Mouse (Mus musculus) kidney, adult 2 months (tissue): ENCODE data around the gene 1700016C15Rik. TPM values are rescaled to one million over a fixed set of nuclear protein-coding genes. Genes with fewer than 3 reads are reported as not detected.

ENCODE experiments used
- DNase-seq: peaks from one replicate; pipeline ENCODE4 v3.0.0; 2021
- H3K27ac ChIP-seq: fragments of 200-500 bp; 2 replicates; pipeline ENCODE4 v1.5.1; 2012; ENCODE audit warnings: low read depth, low read length, control low read depth, inconsistent platforms; ENCODE audit not compliant: insufficient read depth
- H3K27me3 ChIP-seq: fragments of 200-500 bp; replicated peaks from 2 replicates; pipeline ENCODE4 v1.6.1; 2012; ENCODE audit warnings: mild to moderate bottlenecking, moderate library complexity, low read length, inconsistent platforms; ENCODE audit not compliant: control insufficient read depth, insufficient read depth
- H3K36me3 ChIP-seq: fragments of 200-500 bp; 2 replicates; pipeline ENCODE4 v1.6.1; 2012; ENCODE audit warnings: mild to moderate bottlenecking, moderate library complexity, low read length, inconsistent platforms; ENCODE audit not compliant: control insufficient read depth, insufficient read depth
- H3K4me1 ChIP-seq: fragments of 200-500 bp; 2 replicates; pipeline ENCODE4 v1.6.1; 2011; ENCODE audit warnings: low read length; ENCODE audit not compliant: control insufficient read depth, insufficient read depth
- H3K4me3 ChIP-seq: fragments of 200-500 bp; 2 replicates; pipeline ENCODE4 v1.5.1; 2011; ENCODE audit warnings: mild to moderate bottlenecking, low read depth, low read length, control low read depth; ENCODE audit not compliant: insufficient read depth
- CTCF ChIP-seq: fragments of 200-500 bp; conservative IDR thresholded peaks from 2 replicates; pipeline ENCODE4 v1.5.1; 2011; ENCODE audit warnings: low read depth, mild to moderate bottlenecking, control low read depth, low read length, moderate library complexity, mixed read lengths; ENCODE audit not compliant: insufficient read depth, insufficient read length
- POLR2A ChIP-seq: fragments of 200-500 bp; IDR thresholded peaks from one replicate; pipeline ENCODE4 v1.6.1; 2011; ENCODE audit warnings: low read depth, low read length, control low read depth
- WGBS: fragments of 180-500 bp; shearing (Covaris S2); methylation state at CpG from one replicate; pipeline ENCODE4 v1.1.7; 2018; 5-methylcytosine and 5-hydroxymethylcytosine counted together
- polyA plus RNA-seq: library from polyadenylated mRNA; depleted of rRNA; stranded (reverse); fragments of >200 nt; gene quantifications from 2 replicates; pipeline ENCODE4 v1.2.3, GENCODE M21; 2012

Gene 1700016C15Rik
- polyA plus RNA-seq, 1 experiment = 6.5 TPM

- Histone ChIP-seq H3K4me3 (no peak overlapping the region), H3K27ac (no peak overlapping the region), H3K4me1 (no peaks in the 10 kb centered on the region), H3K27me3 (no peaks in the 10 kb centered on the region), H3K36me3 (no peaks in the 10 kb centered on the region)
- WGBS = 79% methylated on average over 3 of the region's 3 CpGs
- no peak for DNase-seq
- TF ChIP-seq CTCF = no peak
Observed at GRCm38 (mm10) chr1:177719029-177719427, 10.6 kb upstream of the 1700016C15Rik start.

- H3K27ac ChIP-seq = no peak overlapping the region
- no peaks in the 10 kb centered on the region for H3K4me1 ChIP-seq
- no peak for DNase-seq
- H3K4me3 ChIP-seq = no peak overlapping the region
- H3K27me3 ChIP-seq = no peaks in the 10 kb centered on the region
- WGBS = 51% methylated on average over 4 of the region's 4 CpGs
- no peaks in the 10 kb centered on the region for H3K36me3 ChIP-seq
- no peak for TF ChIP-seq CTCF
- TF ChIP-seq POLR2A = no peak
Observed at GRCm38 (mm10) chr1:177723786-177724185, 5.8 kb upstream of the 1700016C15Rik start.

GRCm38 (mm10) chr1:177726870-177727269, 2.7 kb upstream of the 1700016C15Rik start:
- WGBS = 61% methylated on average over 5 of the region's 5 CpGs

GRCm38 (mm10) chr1:177727883-177728525, 1.6 kb upstream of the 1700016C15Rik start:
- Histone ChIP-seq H3K27ac (no peak overlapping the region), H3K4me3 (no peak overlapping the region), H3K36me3 (no peaks in the 10 kb centered on the region), H3K27me3 (no peaks in the 10 kb centered on the region), H3K4me1 (no peaks in the 10 kb centered on the region)
- WGBS = 76% methylated on average over 3 of the region's 3 CpGs
- TF ChIP-seq CTCF = no peak
- no peak for TF ChIP-seq POLR2A
- DNase-seq = no peak

More at GRCm38 (mm10) chr1:177726870-177727269, 2.7 kb upstream of the 1700016C15Rik start:
- no peak for TF ChIP-seq POLR2A
- TF ChIP-seq CTCF = no peak
- Histone ChIP-seq H3K4me1 (no peaks in the 10 kb centered on the region), H3K4me3 (no peak overlapping the region), H3K27ac (no peak overlapping the region), H3K27me3 (no peaks in the 10 kb centered on the region), H3K36me3 (no peaks in the 10 kb centered on the region)
- DNase-seq = no peak

- WGBS = 85% methylated on average over 3 of the region's 3 CpGs
- TF ChIP-seq POLR2A (no peak), CTCF (no peak)
- no peaks in the 10 kb centered on the region for H3K27me3 ChIP-seq
- no peak overlapping the region for H3K4me3 ChIP-seq
- no peaks in the 10 kb centered on the region for H3K36me3 ChIP-seq
- H3K27ac ChIP-seq = no peak overlapping the region
- H3K4me1 ChIP-seq = no peaks in the 10 kb centered on the region
- DNase-seq = no peak
Observed at GRCm38 (mm10) chr1:177731973-177732372, 2.4 kb downstream of the 1700016C15Rik start.

GRCm38 (mm10) chr1:177737505-177738105, 8.0 kb downstream of the 1700016C15Rik start:
- 67% methylated on average over 6 of the region's 6 CpGs for WGBS
- DNase-seq = no peak
- no peaks in the 10 kb centered on the region for H3K27me3 ChIP-seq
- no peaks in the 10 kb centered on the region for H3K36me3 ChIP-seq
- H3K4me3 ChIP-seq = no peak overlapping the region
- TF ChIP-seq CTCF (no peak), POLR2A (no peak)
- H3K27ac ChIP-seq = no peak overlapping the region
- H3K4me1 ChIP-seq = peaks cover 3% of the 10 kb centered on the region; the same call in 1 of the 2 replicates

- peak; percentile 86 for DNase-seq
- Histone ChIP-seq H3K4me1 (peaks cover 22% of the 10 kb centered on the region), H3K27ac (peak overlapping the region; percentile 87), H3K36me3 (no peaks in the 10 kb centered on the region), H3K4me3 (no peak overlapping the region; the same call in 1 of the 2 replicates), H3K27me3 (no peaks in the 10 kb centered on the region)
- WGBS = 19% methylated on average over 1 of the region's 1 CpGs
- TF ChIP-seq CTCF = no peak
- no peak for TF ChIP-seq POLR2A
Observed at GRCm38 (mm10) chr1:177740707-177741106, 11.1 kb downstream of the 1700016C15Rik start.
